Mouse (Mus musculus): ENCODE results near the gene Lime1. TPM values are rescaled to one million over a fixed set of nuclear protein-coding genes. Genes with fewer than 3 reads are reported as not detected.

Lime1 gene
- 37.6 and 48.7 TPM in 2 replicates for polyA plus RNA-seq (2012; rRNA removed)

DNA sequence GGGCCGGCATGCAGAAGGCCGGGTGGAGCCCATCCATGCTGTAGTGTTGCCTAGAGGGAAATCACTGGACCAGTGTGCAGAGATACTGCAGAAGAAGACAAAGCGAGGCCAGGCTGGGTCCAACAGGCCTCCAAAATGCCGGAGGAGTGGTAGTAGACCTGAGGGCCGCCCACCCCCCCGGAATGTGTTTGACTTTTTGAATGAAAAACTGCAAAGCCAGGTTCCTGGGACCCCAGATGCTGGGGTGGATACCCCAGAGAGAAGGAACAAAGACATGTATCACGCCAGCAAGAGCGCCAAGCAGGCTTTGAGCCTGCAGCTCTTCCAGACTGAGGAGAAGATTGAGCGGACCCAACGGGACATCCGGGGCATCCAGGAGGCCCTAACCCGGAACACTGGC, at the start of gene Lime1:
Gene Lime1, plus strand, starts transcription at position 301 of the 400 bp plus-strand sequence.
- no peak for DNase-seq (ENCODE audit: low read depth, low spot score)
- WGBS: 92% methylated on average over 12 of the region's 12 CpGs

DNA sequence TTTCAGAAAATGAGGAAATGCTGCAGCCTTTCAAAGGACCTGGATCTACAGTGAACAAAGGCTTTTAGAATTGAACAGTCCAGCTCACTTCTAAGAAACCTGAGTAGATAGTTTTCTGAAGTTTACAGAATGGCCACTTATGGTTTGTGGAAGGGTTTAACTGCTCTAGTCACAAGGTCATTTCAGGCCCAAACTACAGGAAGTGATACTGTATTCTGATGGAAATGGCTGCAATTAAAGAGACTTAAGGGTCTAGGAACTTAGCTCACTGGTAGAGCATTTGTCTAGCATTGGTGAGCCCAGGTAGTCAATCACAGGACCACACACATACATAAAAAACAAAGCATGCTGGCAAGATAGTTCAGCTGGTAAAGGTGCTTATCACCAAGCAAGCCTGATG, 47.3 kb upstream of the Lime1 start:
- no peak for DNase-seq (ENCODE audit: low read depth, low spot score)

DNA sequence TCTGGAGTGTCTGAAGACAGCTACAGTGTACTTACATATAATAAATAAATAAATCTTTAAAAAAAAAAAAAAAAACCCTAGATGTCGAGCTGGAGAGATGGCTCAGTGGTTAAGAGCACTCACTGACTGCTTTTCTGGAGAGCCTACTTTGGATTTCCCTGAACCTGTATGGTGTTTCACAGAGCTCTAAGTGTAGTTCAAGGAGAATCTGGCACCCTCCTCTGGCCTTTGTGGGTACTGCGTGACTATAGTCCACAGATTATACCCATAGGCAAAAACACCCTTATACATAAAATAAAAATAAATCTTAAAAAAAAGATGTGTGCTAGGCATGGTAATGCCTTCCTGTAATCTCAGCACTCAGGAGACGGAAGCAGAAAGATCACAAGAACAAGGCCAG, 45.9 kb upstream of the Lime1 start:
- WGBS: 56% methylated on average over 3 of the region's 3 CpGs
- DNase-seq (ENCODE audit: low read depth, low spot score): peak; percentile 32

DNA sequence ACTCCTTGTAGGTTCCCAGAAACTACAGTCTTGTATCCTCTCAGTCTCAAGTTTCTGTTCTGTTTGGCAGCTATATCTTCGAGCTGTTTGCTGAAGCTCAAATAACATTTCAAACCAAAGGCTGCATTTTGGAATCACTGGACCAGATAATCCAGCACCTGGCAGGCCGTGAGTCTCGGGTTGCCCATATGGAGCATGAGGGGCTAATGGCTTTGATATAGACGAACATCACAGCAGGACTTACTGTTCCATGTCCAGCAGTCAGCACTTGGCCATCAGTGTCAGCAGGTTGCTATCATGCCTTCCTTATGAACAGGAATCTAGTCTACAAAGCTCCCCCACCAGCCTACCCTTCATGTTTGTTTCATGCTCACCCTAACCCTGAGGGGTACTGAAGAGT, 39.5 kb upstream of the Lime1 start:
- DNase-seq (ENCODE audit: low read depth, low spot score): no peak
- WGBS: 90% methylated on average over 4 of the region's 4 CpGs

DNA sequence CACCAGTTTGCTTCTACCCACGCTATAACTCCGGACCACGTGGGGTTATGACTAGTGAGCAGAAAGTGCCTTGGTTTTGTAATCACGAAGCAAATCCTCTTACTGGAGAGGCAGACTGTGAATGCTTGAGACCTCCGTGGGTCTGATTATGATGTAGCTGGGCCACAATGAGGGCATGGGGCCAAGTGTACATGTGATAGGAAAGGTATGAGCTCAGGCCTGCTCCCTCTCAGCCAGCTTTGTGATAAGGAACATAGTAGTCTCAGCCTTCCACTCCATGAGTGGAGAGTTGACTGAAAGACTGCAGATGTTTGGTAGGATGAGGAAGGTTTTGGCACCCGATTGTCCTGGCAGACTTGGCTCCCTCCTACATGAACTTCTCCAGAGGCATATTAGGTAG, 37.1 kb upstream of the Lime1 start:
- DNase-seq (ENCODE audit: low read depth, low spot score): no peak
- 94% methylated on average over 6 of the region's 6 CpGs for WGBS

DNA sequence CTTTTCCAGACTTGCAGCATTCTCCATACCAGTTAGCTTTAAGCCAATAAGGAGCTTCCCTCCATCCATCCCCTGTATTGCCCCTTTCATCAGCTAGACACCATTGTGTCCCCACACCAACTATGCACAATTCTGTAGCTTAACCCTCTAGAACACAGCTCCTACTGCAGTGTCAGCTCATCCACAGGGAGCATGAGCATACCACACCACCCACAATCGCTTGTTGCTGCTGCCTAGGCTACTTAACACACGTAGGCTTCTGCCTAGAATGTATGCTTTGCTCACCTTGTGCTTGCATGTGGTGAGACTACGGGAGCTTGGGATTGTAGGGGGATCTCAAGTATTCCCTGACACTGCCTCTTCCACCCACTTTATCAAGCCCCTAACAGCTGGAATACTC, 23.1 kb upstream of the Lime1 start:
- 86% methylated on average over 3 of the region's 3 CpGs for WGBS

DNA sequence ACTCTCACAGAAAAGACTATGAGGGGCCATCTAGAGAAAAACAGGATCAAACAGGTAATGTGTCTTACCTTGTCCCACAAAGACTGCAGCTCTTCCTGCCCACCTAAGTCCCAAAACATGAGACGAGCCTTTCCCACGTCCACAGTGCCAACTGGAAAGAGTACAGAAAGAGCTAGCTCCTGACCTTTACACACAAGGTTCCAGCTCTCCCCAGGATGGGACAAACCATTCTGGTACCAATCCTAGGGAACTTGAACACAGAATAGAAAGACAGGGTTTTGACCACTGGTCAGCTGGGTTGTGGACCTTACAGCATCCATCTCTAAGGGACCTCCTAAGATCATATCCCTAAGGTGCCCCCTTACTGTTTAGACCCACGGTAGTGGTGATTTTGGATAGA, 15.9 kb upstream of the Lime1 start:
- no peak for DNase-seq (ENCODE audit: low read depth, low spot score)
- 80% methylated on average over 3 of the region's 3 CpGs for WGBS

More for the DNA sequence above, 23.1 kb upstream of the Lime1 start:
- no peak for DNase-seq (ENCODE audit: low read depth, low spot score)

DNA sequence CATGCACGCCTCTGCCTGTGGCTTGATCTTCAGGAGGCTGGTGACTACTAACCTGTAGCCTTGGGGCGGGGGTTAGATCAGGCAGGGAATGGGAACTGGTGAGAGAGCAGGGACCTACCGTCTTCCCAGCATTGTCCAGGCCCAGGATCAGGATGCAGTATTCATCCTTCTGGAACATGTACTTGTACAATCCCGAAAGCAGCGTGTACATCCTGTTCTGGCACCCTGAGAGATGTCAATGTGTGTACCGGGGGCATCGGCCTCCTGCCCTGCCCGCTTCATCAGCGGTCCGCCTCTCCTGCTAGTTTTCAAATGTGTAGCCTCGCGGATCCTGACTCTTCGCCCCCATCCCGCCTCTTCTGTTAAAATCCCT, 15.4 kb upstream of the Lime1 start:
- WGBS: 4% methylated on average over 14 of the region's 14 CpGs
- no peak for DNase-seq (ENCODE audit: low read depth, low spot score)

DNA sequence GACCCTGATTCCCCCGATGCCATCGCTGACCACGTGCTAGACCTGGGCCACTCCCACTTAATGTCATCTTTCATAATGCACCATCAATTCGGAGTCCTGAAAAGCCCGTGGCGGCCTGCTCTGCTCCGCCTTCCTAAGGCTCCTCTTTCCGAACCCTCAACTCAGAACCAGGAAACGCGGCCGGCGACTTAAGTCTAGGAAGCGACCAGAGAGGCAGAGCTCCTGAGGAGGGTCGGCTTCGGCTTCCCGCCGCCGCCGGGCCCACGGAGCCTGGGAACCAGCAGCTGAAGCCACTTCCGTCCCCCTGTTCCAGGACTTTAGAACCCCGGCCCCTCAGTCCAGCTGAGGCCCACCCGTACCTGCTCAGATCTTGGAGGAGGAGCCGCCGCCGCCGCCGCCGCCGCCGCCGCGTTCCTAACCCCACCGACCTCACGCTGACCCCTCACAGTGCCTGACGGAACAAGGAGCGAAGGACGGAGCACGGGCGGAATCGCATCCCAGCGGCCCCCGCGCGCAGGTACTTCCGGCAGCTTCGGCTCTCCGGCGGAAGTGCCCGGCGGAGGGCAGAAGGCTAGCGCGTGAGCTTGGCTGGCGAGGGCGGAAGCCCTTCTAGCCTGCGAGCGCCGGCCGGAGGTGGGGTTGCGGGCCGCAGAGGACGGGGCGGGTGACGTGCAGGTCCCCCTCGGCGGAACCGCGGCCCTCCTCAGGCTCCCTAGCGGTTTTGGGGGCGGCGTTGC, 14.8 kb upstream of the Lime1 start, which contains the start of the genes Zgpat and Arfrp1:
Gene Zgpat, plus strand, starts transcription at position 69 of the 737 bp plus-strand sequence.
Gene Arfrp1, minus strand, starts transcription at position 545 of the 737 bp plus-strand sequence.
- under 1% methylated on average over 71 of the region's 71 CpGs for WGBS
- peak; percentile 70 for DNase-seq (ENCODE audit: low read depth, low spot score)

DNA sequence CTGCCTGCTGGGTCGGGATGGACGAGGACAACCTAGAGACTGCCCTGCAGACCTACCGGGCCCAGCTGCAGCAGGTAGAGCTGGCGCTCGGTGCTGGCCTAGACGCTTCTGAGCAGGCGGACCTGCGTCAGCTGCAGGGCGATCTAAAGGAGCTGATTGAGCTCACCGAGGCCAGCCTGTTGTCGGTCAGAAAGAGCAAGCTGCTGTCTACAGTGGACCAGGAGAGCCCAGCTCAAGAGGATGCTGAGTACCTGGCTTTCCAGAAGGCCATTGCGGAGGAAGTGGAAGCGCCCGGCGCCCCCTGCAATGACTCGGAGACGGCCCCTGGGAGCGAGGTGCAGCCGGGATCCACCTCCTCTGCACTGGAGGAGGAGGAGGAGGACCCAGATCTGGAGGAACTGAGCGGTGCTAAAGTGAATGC, 14.2 kb upstream of the Lime1 start:
- WGBS: under 1% methylated on average over 20 of the region's 20 CpGs
- peak; percentile 13 for DNase-seq (ENCODE audit: low read depth, low spot score)

DNA sequence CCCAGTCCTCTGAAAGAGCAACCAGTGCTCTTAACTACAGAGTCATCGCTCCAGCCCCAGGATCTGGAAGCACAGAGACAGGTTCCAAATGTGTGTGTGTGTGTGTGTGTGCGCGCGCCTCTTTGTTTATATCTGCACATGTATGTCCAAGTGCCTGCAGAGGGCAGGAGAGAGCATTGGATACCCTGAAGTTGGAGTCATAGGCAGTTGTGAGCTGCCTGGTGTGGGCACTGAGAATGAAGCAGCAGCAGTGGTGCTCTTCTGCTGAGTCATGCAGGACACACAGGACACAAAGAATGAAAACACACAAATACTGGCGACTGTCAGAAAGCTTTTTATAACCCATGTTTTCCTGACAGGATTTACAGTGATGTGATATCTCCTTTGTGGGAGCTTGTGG, 9.9 kb upstream of the Lime1 start:
- WGBS: 91% methylated on average over 5 of the region's 5 CpGs
- DNase-seq (ENCODE audit: low read depth, low spot score): no peak

DNA sequence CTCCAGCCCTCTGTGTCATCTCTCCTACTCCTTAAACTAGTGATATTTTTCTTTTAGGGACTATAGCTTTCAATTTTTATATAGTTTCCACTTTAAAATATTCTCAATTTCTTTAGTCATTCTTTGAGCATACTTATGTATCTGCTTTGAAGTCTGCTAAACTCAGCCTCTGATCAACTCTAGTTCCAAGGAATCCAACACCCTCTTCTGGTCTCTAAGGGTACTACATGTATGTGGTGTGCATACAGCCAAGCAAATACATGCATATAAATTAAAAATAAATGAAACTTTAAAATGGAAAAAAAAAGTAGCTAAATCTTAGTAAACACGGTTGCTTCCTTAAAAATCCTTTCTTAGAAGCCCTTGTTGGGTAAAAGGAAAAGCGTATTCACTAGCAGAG, 4.1 kb upstream of the Lime1 start:
- DNase-seq (ENCODE audit: low read depth, low spot score): peak; percentile 16
- 82% methylated on average over 2 of the region's 2 CpGs for WGBS

DNA sequence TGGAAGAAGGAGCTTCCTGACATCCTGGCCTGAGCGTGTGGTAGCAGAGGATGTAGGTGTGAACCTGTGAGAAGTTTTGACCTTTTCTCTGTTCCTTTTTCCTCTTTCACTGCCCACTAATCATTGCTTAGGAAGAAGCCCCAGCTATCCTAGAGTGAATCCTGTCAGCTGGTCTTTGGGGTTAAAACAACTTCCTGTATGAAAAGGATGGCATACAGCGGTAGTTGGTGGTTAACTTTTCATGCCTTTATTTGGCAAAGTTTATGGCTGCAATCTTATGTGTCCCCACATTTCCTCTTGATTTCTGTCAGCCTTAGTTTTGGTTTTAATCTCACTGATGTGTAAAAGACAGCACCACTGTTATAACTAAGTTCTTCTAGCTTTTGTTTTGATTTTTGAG, 2.6 kb upstream of the Lime1 start:
- no peak for DNase-seq (ENCODE audit: low read depth, low spot score)
- WGBS: 41% methylated on average over 2 of the region's 2 CpGs

DNA sequence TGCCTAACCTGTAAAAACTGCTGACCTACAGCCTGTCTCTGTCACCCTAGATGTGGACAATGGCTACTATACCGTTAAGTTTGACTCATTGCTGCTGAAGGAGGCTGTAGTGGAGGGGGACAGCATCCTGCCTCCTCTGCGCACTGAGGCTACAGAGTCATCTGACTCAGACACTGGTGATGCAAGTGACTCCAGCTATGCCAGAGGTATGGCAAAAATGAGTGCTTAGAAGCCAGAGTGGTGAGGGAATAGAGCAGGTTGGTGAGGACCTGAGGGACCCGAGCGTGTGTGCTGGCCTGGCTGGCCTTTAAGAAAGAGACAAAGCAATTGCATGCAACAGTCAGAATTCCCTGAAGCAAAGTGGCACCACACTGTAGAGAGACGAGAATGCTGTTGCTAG, 1.2 kb upstream of the Lime1 start:
- DNase-seq (ENCODE audit: low read depth, low spot score): no peak
- 89% methylated on average over 5 of the region's 5 CpGs for WGBS

DNA sequence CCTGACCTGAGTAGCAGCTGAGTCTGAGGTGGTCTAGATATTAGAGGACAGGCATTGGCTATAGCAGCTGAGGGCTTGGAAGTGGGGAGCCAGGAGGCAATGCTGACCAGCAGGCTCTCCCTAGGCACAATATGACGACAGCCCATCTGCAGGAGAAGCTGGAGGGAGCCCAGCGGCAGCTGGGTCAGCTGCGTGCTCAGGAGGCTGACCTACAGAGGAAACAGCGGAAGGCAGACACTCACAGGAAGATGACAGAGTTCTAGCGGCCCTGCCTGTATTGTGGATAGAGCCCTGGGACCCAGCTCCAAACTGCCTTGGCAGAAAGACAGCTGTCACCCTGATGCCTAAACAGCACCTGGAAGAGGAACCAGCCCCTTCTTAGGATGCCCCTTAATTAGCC, 373 bp downstream of the Lime1 start:
- WGBS: 80% methylated on average over 5 of the region's 5 CpGs
- DNase-seq (ENCODE audit: low read depth, low spot score): no peak

DNA sequence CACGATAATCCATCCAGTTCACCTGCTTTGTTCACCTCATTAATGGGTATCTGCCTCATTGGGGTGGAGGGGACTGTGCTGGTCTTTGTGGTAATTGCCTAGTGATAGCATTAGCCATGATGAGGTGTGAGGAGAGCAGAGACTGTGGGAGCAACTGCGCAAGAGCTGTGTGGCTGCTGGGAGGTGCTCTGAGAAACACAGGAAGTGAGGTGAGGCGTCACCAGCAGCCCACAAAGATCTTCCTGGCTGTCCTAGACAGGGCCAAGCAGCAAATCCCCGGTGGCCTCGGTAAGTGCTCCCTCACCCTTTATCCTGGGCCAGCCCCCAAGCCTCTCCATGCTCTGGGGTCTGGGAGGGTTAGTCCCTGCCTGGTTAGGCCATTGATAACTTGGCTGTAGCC, 1.2 kb downstream of the Lime1 start:
- 76% methylated on average over 5 of the region's 5 CpGs for WGBS
- no peak for DNase-seq (ENCODE audit: low read depth, low spot score)

DNA sequence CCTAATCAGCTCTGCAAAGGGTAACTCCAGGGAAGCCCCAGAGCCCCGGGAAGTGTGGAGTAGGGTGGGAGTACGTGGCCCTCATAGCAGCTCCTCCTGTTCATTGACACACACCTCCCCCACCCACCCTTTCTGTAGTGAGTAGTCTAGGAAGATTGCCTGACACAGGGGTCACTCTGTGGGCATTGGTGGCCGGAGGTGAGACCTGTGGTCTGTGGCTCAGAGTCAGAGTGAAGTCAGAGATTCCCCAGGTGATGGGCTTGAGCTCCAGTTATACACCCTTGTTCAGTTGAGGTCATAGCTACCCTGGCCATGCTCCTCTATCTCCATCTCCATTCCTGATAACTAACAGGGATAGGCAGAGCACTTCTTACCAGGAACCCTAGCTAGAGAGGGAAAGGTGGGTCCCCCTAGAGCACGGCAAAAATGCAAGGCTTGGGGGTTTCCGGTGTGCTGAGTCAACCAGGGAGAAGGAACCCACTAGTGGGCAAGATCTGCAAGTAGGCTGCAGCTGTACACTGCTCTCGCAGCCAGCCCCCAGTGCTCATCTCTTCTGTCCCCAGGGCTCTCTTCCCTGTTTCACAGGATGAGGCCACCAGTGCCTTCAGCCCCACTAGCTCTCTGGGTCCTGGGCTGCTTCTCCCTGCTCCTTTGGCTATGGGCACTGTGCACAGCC, 1.9 kb downstream of the Lime1 start:
- 89% methylated on average over 6 of the region's 6 CpGs for WGBS
- no peak for DNase-seq (ENCODE audit: low read depth, low spot score)

DNA sequence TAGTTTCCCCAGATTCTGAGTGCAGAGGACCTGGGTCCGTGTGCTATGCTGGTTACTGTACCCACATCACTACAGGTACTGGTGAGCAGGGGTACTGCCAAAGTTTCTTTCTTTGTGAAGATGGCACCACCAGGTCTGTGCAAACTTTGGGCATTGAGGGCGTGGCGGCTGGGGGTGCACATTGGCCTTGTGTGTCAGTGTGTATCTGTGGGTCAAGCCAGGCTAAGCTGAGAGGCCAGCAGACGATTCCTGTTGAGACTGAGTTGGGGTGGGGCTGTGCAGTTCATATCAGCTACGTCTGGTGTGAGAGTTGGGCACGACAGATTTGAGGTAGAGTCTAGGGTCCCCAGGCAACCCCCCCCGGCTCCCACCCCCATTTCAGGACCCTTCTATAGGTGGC, 4.6 kb downstream of the Lime1 start:
- WGBS: 81% methylated on average over 7 of the region's 7 CpGs
- DNase-seq (ENCODE audit: low read depth, low spot score): no peak

DNA sequence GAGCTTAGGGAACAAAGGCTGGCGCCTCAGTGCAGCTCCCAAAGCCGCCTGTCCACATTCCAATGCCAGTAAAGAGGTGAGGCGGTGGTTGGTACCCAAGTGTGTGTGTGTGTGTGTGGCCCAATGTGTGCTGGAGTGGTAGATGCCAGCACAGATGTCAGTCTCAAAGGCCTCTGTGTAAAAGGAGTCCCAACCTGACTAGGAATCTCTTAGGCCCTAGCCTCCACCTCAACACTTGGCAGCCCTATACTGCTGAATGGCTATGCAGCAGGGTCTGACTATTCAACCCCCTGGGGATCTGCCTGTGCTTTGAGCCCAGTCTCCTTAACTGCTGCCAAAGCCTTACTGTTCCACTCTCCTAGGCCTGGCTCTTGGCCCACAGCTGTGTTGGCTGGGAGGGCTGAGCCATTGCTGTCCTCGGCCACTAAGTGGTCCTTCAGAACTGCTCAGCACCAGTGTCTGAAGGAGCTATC, 5.1 kb downstream of the Lime1 start:
- no peak for DNase-seq (ENCODE audit: low read depth, low spot score)
- 81% methylated on average over 4 of the region's 4 CpGs for WGBS

DNA sequence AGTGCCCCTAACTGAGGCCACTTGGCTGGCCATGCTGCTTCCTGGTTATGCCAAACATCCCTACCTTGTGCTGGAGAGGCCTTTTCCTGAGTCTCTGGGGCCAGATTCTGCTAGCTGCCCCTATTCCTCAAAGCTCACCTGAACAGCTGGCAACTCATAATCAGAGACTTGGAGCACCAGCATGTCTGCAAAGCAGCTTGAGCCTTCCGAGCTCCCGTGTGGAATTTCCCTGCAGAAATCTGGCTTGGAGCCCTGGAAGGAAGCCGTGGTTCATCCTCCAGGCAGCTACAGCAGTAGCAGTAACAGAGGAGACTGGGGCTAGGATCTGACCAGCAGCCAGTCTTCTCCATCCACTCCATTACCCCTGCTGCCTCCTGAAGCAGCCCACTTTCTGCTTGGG, 6.0 kb downstream of the Lime1 start:
- 69% methylated on average over 3 of the region's 3 CpGs for WGBS

DNA sequence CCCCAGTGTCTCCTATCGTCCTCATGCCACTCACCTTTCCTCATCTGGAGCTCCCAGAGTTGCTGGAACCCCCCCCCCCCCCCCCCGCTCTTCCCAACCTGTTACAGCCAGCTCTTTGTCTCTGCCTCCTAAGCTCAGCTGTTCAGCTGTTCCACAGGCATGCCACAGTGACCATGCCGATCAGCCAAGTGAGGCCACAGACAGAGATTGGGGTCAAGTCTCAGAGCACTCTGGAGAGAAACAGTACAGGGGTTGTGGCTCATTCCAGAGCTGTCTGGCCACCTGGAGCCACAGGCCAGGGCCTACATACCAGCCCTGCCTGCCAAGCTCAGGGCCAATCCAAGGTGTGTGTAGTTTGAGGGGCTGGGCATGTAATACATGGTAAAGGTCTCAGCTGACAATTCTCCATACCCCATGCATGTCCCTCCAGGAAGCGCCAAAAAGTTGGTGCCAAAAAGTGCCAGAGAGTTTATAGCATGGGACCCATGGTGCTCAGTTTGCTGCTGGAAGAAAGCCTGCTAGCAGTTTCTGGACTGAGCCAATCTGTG, 6.9 kb downstream of the Lime1 start:
- DNase-seq (ENCODE audit: low read depth, low spot score): no peak
- WGBS: 77% methylated on average over 4 of the region's 4 CpGs

More for the DNA sequence above, 6.0 kb downstream of the Lime1 start:
- DNase-seq (ENCODE audit: low read depth, low spot score): no peak
